8 mouse cellular contexts compared by ENCODE assay signal in genomic region chr7:79274473-79275010, GRCm38 (mm10). TPM values are rescaled to one million over a fixed set of nuclear protein-coding genes. Genes with fewer than 3 reads are reported as not detected.
DNase-seq lines count a peak whose midpoint lies in the region; ATAC-seq and TF ChIP-seq lines count a peak whose summit lies in the region.

No protein-coding gene starts in this region.

- H3K4me1 ChIP-seq in embryonic facial prominence, embryonic 15.5 days: peaks cover 51% of the 10 kb centered on the region
- peaks cover 43% of the 10 kb centered on the region for H3K4me1 ChIP-seq in intestine, embryonic 14.5 days (replicated peaks; ENCODE audit: control insufficient read depth, insufficient read depth, low read length)

- no peak for ATAC-seq in embryonic facial prominence, embryonic 15.5 days (ENCODE audit: insufficient number of reproducible peaks, low FRiP score, low TSS enrichment, low read depth)
- no peak for ATAC-seq in intestine, embryonic 14.5 days (replicated peaks; ENCODE audit: low FRiP score, low TSS enrichment, low read depth)

- H3K36me3 ChIP-seq in embryonic facial prominence, embryonic 15.5 days: no peaks in the 10 kb centered on the region
- no peaks in the 10 kb centered on the region for H3K36me3 ChIP-seq in intestine, embryonic 14.5 days (ENCODE audit: control insufficient read depth, insufficient read depth, low read length)
- no peaks in the 10 kb centered on the region for H3K36me3 ChIP-seq in myocyte (ENCODE audit: control insufficient read depth, insufficient read depth)

- H3K27ac ChIP-seq in left cerebral cortex, adult 2 months: peak overlapping the region; percentile 94
- no peak overlapping the region for H3K27ac ChIP-seq in embryonic facial prominence, embryonic 15.5 days (replicated peaks)
- H3K27ac ChIP-seq in intestine, embryonic 14.5 days (ENCODE audit: low read depth): no peak overlapping the region

- peak overlapping the region; percentile 91 for H3K4me3 ChIP-seq in left cerebral cortex, adult 2 months
- H3K4me3 ChIP-seq in embryonic facial prominence, embryonic 15.5 days (replicated peaks): peak overlapping the region; percentile 80
- H3K4me3 ChIP-seq in intestine, embryonic 14.5 days (ENCODE audit: low read depth, low read length): peak overlapping the region; percentile 95
- peak overlapping the region; percentile 84 for H3K4me3 ChIP-seq in myocyte

- peak overlapping the region; percentile 69 for H3K4me2 ChIP-seq in embryonic facial prominence, embryonic 15.5 days (replicated peaks)
- H3K4me2 ChIP-seq in intestine, embryonic 14.5 days (ENCODE audit: low read length): peak overlapping the region; percentile 91
- H3K4me2 ChIP-seq in myocyte (ENCODE audit: low read depth): peak overlapping the region; percentile 92

- intact Hi-C loops in left cerebral cortex, adult 2 months (cut with DNase I): loop anchor here (10.0 kb wide), 1 partner anchor 190 kb away; the partner anchor contains the start of gene Polg

- no peak for DNase-seq in left cerebral cortex, adult 2 months (ENCODE audit: extremely low spot score in 1 of 2, low spot score in 2 of 2)
- no peak for DNase-seq in left cerebral cortex, adult 11 months (ENCODE audit: low spot score)
- no peak for DNase-seq in intestine, embryonic 14.5 days (ENCODE audit: low spot score)
- no peak for DNase-seq in yolk sac, embryonic 10.5 days (ENCODE audit: low spot score)
- DNase-seq in spleen, postnatal 4 days (ENCODE audit: low spot score in 2 of 2): no peak
- DNase-seq in ovary, postnatal 14 days (ENCODE audit: low spot score): no peak

- WGBS in embryonic facial prominence, embryonic 15.5 days: 71% methylated on average over 8 of the region's 8 CpGs
- 75% methylated on average over 8 of the region's 8 CpGs for WGBS in intestine, embryonic 14.5 days

- H3K27me3 ChIP-seq in embryonic facial prominence, embryonic 15.5 days: no peaks in the 10 kb centered on the region
- H3K27me3 ChIP-seq in intestine, embryonic 14.5 days (replicated peaks; ENCODE audit: control insufficient read depth, insufficient read depth, low read length): no peaks in the 10 kb centered on the region
- no peaks in the 10 kb centered on the region for H3K27me3 ChIP-seq in myocyte (ENCODE audit: control insufficient read depth, insufficient read depth, insufficient read length)

- TF ChIP-seq POLR2A in myocyte (IDR thresholded peaks at IDR 0.05; ENCODE audit: insufficient read length, low read depth): no peak

- no peaks in the 10 kb centered on the region for H3K9me3 ChIP-seq in embryonic facial prominence, embryonic 15.5 days (replicated peaks)
- no peaks in the 10 kb centered on the region for H3K9me3 ChIP-seq in intestine, embryonic 14.5 days (ENCODE audit: control insufficient read depth, low read length)

- no peak for TF ChIP-seq CTCF in left cerebral cortex, adult 2 months (IDR thresholded peaks at IDR 0.05)

- no peak overlapping the region for H3ac ChIP-seq in myocyte (ENCODE audit: control insufficient read depth, insufficient read length)

- H3K9ac ChIP-seq in embryonic facial prominence, embryonic 15.5 days: no peak overlapping the region
- no peak overlapping the region for H3K9ac ChIP-seq in intestine, embryonic 14.5 days (ENCODE audit: low read length)

- peaks cover 63% of the 10 kb centered on the region for H3K79me2 ChIP-seq in myocyte (ENCODE audit: control insufficient read depth, insufficient read depth)

TF ChIP-seq in myocyte, 11 proteins besides CTCF, POLR2A, EP300 and RAD21:
- TF ChIP-seq MYOD1 (IDR thresholded peaks at IDR 0.05; ENCODE audit: control insufficient read depth in 1 of 3, insufficient read length in 2 of 3, low read depth in 2 of 3) (no peak), POLR2AphosphoS2 (IDR thresholded peaks at IDR 0.05; ENCODE audit: insufficient read length, low read depth) (no peak), MAX (IDR thresholded peaks at IDR 0.05; ENCODE audit: low read depth) (no peak), REST (IDR thresholded peaks at IDR 0.05; ENCODE audit: insufficient read depth, insufficient read length) (no peak), MYOG (IDR thresholded peaks at IDR 0.05; ENCODE audit: control insufficient read depth in 1 of 3, insufficient read depth in 1 of 3, insufficient read length in 2 of 3, low read depth in 2 of 3) (no peak), TCF3 (IDR thresholded peaks at IDR 0.05; ENCODE audit: insufficient read length, low read depth) (no peak), SRF (IDR thresholded peaks at IDR 0.05; ENCODE audit: control insufficient read depth, insufficient read length, low read depth) (no peak), CEBPB (IDR thresholded peaks at IDR 0.05; ENCODE audit: insufficient read depth, poor library complexity, severe bottlenecking) (no peak), E2F4 (IDR thresholded peaks at IDR 0.05; ENCODE audit: insufficient read depth) (no peak), USF1 (IDR thresholded peaks at IDR 0.05; ENCODE audit: low read depth) (no peak), TCF12 (IDR thresholded peaks at IDR 0.05; ENCODE audit: insufficient read depth, poor library complexity, severe bottlenecking) (no peak)

RNA-seq across cellular contexts. Expression of gene Abhd2, which starts 1.5 kb away (rescaled TPM):
- total RNA-seq in left cerebral cortex, adult 2 months (2021): 100 to 1,000 TPM; 103 to 116 TPM
- 12.8 and 13.6 TPM in 2 replicates for polyA plus RNA-seq in embryonic facial prominence, embryonic 15.5 days (2015; fragmentation: Nextera tagmentation; extraction: Ambion mirVana)
- polyA plus RNA-seq in intestine, embryonic 14.5 days (2014; fragmentation: Nextera tagmentation; extraction: Ambion mirVana): 14.6 and 15.2 TPM in 2 replicates
- 16.9 TPM for polyA plus RNA-seq in myocyte (2012; fragmentation: generic; extraction: Trizol)
